Mouse (Mus musculus) adrenal gland, postnatal 36 days (tissue): Measurements from ENCODE around the gene Fndc1. TPM values are rescaled to one million over a fixed set of nuclear protein-coding genes. Genes with fewer than 3 reads are reported as not detected.

Experiments used
- DNase-seq, 2 experiments: peaks; one replicate each; pipeline ENCODE4 v3.0.0; 2021; ENCODE audit warnings: mixed read lengths in 1 of 2
- total RNA-seq, 2 experiments: library from RNA; stranded (reverse); gene quantifications; 2 replicates each; pipeline ENCODE4 v1.2.3; 2021

The Fndc1 gene
- total RNA-seq, 2 experiments from 2014 or later = 12.2 to 17.2 TPM

- no peak for DNase-seq
Measured at GRCm38 (mm10) chr17:7820176-7820575, 6.9 kb downstream of the Fndc1 start.

GRCm38 (mm10) chr17:7816602-7817001, 10.5 kb downstream of the Fndc1 start:
- no peak for DNase-seq

GRCm38 (mm10) chr17:7814433-7814832, 12.7 kb downstream of the Fndc1 start:
- DNase-seq = no peak

- no peak for DNase-seq
Measured at GRCm38 (mm10) chr17:7808043-7808442, 19.1 kb downstream of the Fndc1 start.

- no peak for DNase-seq
Measured at GRCm38 (mm10) chr17:7805105-7805504, 22.0 kb downstream of the Fndc1 start.

- no peak for DNase-seq
Measured at GRCm38 (mm10) chr17:7802483-7802882, 24.6 kb downstream of the Fndc1 start.

- DNase-seq = no peak
Measured at GRCm38 (mm10) chr17:7799894-7800293, 27.2 kb downstream of the Fndc1 start.

- no peak for DNase-seq
Measured at GRCm38 (mm10) chr17:7795584-7795983, 31.5 kb downstream of the Fndc1 start.

GRCm38 (mm10) chr17:7795168-7795567, 31.9 kb downstream of the Fndc1 start:
- no peak for DNase-seq

- no peak for DNase-seq
Measured at GRCm38 (mm10) chr17:7794093-7794492, 33.0 kb downstream of the Fndc1 start.

- no peak for DNase-seq
Measured at GRCm38 (mm10) chr17:7790512-7790911, 36.6 kb downstream of the Fndc1 start.

- no peak for DNase-seq
Measured at GRCm38 (mm10) chr17:7774101-7774500, 53.0 kb downstream of the Fndc1 start.

- DNase-seq = no peak
Measured at GRCm38 (mm10) chr17:7759786-7760185, 67.3 kb downstream of the Fndc1 start.

GRCm38 (mm10) chr17:7755001-7755400, 72.1 kb downstream of the Fndc1 start:
- no peak for DNase-seq

- no peak for DNase-seq
Measured at GRCm38 (mm10) chr17:7753383-7753782, 73.7 kb downstream of the Fndc1 start.

GRCm38 (mm10) chr17:7749051-7749815, 77.9 kb downstream of the Fndc1 start:
- DNase-seq = no peak

GRCm38 (mm10) chr17:7746841-7747240, 80.3 kb downstream of the Fndc1 start:
- DNase-seq = no peak

- no peak for DNase-seq
Measured at GRCm38 (mm10) chr17:7744976-7745375, 82.1 kb downstream of the Fndc1 start.

- DNase-seq = peak; percentile 71 to 75
Measured at GRCm38 (mm10) chr17:7740988-7741387, 86.1 kb downstream of the Fndc1 start.

GRCm38 (mm10) chr17:7722991-7723390, 104.1 kb downstream of the Fndc1 start:
- no peak for DNase-seq

GRCm38 (mm10) chr17:7718886-7719285, 108.2 kb downstream of the Fndc1 start:
- no peak for DNase-seq

GRCm38 (mm10) chr17:7717945-7718344, 109.2 kb downstream of the Fndc1 start:
- DNase-seq = no peak

GRCm38 (mm10) chr17:7713020-7713419, 114.1 kb downstream of the Fndc1 start:
- DNase-seq = no peak

GRCm38 (mm10) chr17:7707073-7707472, 120.0 kb downstream of the Fndc1 start:
- no peak for DNase-seq
